Mouse (Mus musculus): ENCODE results near the gene Acsbg1.
"Not testable (repeated sequence)": the region's sequence is repeated elsewhere in the genome, so short reads cannot be mapped to it uniquely, and the experiment has no call there.

The Acsbg1 gene

GRCm38 (mm10) chr9:54614182-54614850 lies 47.4 kb downstream of the Acsbg1 start:
- DNase-seq (ENCODE audit: low read depth, low spot score) = peak; percentile 82

- DNase-seq (ENCODE audit: low read depth, low spot score) = no peak
Observed at GRCm38 (mm10) chr9:54612781-54613191, 48.9 kb downstream of the Acsbg1 start.

GRCm38 (mm10) chr9:54604886-54605285 lies 56.8 kb downstream of the Acsbg1 start:
- DNase-seq (ENCODE audit: low read depth, low spot score) = peak; percentile 80

- peak; percentile 43 for DNase-seq (ENCODE audit: low read depth, low spot score)
Observed at GRCm38 (mm10) chr9:54604131-54604654, 57.5 kb downstream of the Acsbg1 start.

GRCm38 (mm10) chr9:54602916-54603315 lies 58.8 kb downstream of the Acsbg1 start:
- DNase-seq (ENCODE audit: low read depth, low spot score) = no peak

GRCm38 (mm10) chr9:54602386-54602785 lies 59.3 kb downstream of the Acsbg1 start:
- DNase-seq (ENCODE audit: low read depth, low spot score) = peak; percentile 74

- DNase-seq (ENCODE audit: low read depth, low spot score) = no peak
Observed at GRCm38 (mm10) chr9:54596752-54597465, 64.8 kb downstream of the Acsbg1 start.

- not testable (repeated sequence) for DNase-seq (ENCODE audit: low read depth, low spot score)
Observed at GRCm38 (mm10) chr9:54593652-54594051, 68.0 kb downstream of the Acsbg1 start.

- no peak for DNase-seq (ENCODE audit: low read depth, low spot score)
Observed at GRCm38 (mm10) chr9:54587863-54588262, 73.8 kb downstream of the Acsbg1 start.

GRCm38 (mm10) chr9:54586199-54587061 lies 75.2 kb downstream of the Acsbg1 start, which contains the start of gene Idh3a:
Gene Idh3a (plus strand): TSS chr9:54586334.
- peak; percentile 96 for DNase-seq (ENCODE audit: low read depth, low spot score)

- no peak for DNase-seq (ENCODE audit: low read depth, low spot score)
Observed at GRCm38 (mm10) chr9:54585839-54586198, 75.9 kb downstream of the Acsbg1 start.

- not testable (repeated sequence) for DNase-seq (ENCODE audit: low read depth, low spot score)
Observed at GRCm38 (mm10) chr9:54584127-54584526, 77.5 kb downstream of the Acsbg1 start.

GRCm38 (mm10) chr9:54583712-54584111 lies 78.0 kb downstream of the Acsbg1 start:
- no peak for DNase-seq (ENCODE audit: low read depth, low spot score)

- no peak for DNase-seq (ENCODE audit: low read depth, low spot score)
Observed at GRCm38 (mm10) chr9:54571130-54571839, 90.4 kb downstream of the Acsbg1 start.

GRCm38 (mm10) chr9:54568732-54569131 lies 92.9 kb downstream of the Acsbg1 start:
- no peak for DNase-seq (ENCODE audit: low read depth, low spot score)

- no peak for DNase-seq (ENCODE audit: low read depth, low spot score)
Observed at GRCm38 (mm10) chr9:54566958-54567357, 94.7 kb downstream of the Acsbg1 start.

GRCm38 (mm10) chr9:54560831-54561601 lies 100.7 kb downstream of the Acsbg1 start:
- DNase-seq (ENCODE audit: low read depth, low spot score) = no peak

- peak; percentile 37 for DNase-seq (ENCODE audit: low read depth, low spot score)
Observed at GRCm38 (mm10) chr9:54559771-54560471, 101.7 kb downstream of the Acsbg1 start, which contains the start of gene Cib2. Gene Cib2 (minus strand): TSS chr9:54560218.

GRCm38 (mm10) chr9:54558731-54559130 lies 102.9 kb downstream of the Acsbg1 start:
- DNase-seq (ENCODE audit: low read depth, low spot score) = no peak

- DNase-seq (ENCODE audit: low read depth, low spot score) = no peak
Observed at GRCm38 (mm10) chr9:54555044-54555443, 106.6 kb downstream of the Acsbg1 start.
